Mouse (Mus musculus): Measurements from ENCODE around the gene Efna3. TPM values are rescaled to one million over a fixed set of nuclear protein-coding genes. Genes with fewer than 3 reads are reported as not detected.

Gene Efna3
- total RNA-seq, 2 experiments from 2014 or later = not detected

DNA sequence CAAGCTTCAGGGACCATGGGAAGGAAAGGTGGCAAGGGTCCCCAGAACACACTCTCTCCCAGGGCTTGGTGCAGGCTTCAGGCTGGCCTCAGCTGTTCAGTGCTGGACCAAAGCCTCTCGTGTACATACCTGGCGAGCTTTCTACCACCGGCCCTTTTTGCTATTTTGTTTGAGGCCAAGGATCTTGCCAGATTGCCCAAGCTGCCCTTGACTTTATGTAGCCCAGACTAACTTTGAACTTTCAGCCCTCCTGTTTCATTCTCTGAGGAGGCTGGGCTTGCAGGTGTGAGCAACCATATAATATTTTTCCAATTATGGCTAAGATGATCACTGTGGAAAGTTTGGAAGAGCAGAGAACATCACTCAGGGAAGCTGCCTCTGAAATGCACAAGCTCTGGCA lies 38.5 kb downstream of the Efna3 start:
- DNase-seq = no peak

DNA sequence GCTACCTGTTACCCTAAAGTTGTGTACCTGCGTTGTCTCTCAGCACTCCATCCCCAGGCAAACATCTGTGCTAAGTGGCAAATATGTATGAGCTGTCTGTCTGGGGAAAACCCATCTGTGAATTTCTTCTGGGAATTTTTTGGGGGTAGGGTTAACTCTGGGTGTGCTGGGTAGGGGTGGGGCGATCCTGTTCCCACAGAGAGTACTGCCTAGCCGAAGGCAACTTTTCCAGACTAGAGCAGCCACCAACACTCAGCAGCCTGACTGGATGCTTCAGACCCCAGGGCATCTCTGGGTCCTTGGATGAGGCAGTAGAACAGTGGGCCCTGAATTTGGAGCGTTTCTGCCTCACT lies 40.5 kb downstream of the Efna3 start:
- no peak for DNase-seq

DNA sequence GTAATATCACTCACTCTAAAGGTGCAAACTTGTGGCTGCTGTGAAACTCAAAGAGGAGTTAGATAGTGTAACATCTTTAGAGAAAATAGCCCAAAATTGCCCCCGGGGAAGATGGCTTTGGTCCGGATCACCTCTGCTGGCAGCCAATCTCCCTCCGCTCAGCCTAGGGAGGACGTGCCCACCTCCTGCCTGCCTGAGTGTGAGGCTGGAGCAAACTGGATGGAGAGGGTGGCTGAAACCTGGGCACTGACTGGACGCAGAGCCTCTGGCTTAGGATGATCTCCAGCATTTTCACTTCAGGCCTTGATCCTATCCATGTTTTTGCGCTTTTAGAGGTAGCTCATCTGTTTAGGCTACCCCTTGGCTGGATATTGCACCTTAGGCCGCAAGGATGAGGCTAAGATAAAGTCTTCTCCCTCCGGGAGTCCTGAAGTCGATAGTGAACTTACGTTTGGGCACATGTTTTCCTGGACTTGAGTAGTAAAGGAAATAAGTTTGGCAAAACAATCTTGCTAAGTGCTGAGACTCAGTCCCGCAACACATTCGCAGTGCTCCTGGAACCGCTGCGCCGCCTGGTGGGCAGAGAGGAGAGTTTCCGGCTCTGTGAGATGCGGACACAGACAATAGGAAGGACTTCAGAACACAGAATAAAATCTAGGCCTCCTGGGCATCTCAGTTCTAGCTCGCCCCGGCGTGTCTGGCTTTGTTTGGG lies 41.0 kb downstream of the Efna3 start:
- DNase-seq = peak; percentile 88

DNA sequence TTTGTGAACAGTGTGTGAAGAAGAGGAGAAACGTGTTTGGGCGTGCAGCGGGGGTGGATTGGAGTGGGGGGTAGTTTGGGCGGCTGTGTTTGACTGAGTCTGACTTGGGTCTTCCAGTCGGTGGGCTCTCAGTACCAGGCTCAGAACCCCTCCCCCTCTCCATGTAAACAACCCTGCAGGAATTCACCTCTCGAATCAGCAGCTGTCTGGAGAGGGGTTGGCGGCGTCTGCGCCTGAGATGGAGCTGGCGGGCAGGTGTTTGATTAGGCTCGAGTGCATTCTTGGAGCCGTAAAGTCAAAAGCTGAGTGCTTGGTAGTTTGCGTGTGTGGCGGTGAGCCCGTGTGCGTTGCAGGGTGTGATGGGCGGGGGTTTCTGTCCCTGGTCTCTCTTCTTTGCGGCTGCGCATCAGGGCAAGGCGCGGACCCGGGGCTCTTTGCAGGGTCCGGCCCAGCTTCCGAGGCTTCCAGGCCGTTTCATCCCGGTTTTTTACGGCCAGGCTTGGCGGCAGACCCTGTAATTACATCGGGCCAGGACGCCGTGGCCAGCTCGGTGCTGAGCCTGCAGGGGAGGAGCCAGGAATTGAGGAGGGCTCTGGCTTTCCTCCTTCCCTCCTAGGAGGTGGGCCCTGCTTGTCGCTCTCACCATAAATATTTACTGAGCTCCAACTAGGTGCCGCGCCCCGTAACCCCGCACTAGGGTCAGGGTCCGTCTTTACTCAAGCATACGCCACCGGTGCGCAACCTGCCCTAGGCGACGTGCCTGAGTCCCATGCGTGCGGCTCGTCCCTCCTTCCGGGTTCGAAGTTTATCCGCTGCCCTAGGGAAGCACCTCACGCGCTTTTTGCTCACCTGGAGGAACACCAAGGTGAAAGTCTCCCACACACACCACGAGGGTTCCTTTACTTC lies 41.9 kb downstream of the Efna3 start, which contains the start of gene Efna1:
Efna1 (minus strand) TSS at position 537 of the 906 bp plus-strand sequence.
- peak; percentile 46 for DNase-seq

DNA sequence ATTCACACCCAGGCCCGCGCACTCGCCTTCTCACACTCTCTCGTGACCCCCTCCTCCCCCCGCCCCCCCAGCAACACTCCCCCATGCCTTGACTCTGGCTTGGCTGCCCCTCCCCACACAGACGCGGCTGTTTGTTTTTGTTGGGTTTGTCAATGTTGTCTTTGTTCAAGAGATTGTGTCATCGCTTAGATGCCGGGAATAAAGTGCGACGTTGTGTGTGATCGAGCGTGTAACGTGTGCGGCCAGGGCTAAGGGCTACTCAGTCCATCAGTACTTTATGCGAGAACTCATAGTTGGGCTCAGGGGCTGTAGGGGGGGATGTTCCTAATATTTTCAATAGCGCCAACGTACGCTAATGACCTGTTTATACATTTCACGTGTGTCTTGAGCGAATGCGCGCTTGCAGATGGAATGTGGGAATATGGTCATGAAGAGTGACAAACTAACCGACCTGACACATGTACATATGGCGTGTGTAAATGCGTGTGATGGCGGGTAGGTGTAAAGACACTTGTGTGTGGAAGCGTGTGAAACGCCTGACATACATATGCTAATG lies 42.6 kb downstream of the Efna3 start:
- DNase-seq = no peak

DNA sequence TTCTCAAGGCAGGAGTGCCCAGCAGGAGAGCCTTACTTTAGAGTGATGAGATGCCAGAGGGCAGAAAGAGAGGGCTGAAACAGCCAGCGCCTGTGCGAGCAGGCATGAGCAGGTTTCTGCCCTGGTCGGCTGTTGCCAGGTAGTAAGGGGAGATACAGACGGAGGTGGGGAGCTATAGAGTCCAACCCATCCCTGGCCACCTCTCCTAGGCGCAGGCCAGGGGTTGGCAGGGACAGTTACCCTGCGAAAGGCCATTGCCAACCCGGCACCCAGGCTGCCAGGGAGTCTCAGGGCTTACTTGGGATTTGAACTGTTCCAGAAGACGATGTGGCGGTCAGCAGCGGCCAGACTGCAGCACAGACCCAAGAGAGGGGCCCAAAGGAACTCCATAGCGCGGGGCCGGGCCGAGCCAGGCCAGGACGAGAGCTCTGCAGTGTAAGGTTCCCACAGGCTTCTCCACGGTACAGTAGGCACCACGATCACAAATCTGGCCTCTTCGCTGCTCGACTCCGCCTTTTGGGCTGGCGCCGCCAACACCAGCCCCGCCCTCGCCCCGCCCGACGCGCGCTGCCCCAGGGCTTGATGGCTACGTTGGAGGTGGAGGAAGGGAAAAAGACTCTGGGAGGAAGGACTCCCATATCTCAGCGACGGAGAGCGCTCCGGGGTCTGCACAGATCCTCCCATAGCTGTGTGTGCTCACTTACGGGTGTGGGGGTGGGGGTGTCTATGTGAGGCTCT lies 43.4 kb downstream of the Efna3 start:
- DNase-seq = peak; percentile 82

DNA sequence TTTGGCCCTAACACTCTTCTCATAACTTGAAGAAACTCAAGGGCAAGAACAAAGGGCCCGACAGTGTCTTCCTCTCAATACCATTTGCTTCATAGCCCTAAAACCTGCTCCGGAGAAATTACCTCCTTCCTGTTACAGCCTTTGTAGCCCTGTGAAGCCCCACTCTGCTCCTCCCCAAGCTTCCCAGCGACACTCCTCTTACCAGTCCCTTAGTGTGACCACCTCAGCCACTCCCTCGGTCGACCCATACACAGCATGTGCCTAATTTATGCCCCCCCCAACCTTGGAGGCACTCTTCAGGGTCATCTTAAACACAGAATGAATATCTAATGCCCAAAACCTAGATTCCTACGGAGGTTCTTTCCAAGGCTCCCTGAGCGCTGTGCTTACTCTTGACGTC lies 44.1 kb downstream of the Efna3 start:
- no peak for DNase-seq

DNA sequence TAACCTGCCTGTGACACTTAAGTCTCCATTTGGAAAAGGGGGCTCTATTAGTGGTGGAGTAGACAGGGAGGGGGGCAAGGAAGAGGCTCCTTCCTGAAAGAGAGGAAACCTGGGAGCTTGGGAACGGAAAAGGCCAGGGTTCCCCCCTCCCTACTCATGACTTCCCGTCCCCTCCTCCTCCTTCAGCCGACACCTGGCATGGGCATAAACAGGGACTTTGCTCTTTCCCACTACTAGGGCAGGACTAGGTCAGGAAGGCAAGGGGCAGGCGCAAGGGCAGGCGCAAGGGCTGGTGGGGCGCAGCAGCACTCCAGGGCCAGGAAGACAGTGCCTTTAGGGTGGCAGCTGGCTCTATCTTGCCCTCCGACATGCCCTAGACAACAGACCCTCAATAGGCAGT lies 44.7 kb downstream of the Efna3 start:
- no peak for DNase-seq

DNA sequence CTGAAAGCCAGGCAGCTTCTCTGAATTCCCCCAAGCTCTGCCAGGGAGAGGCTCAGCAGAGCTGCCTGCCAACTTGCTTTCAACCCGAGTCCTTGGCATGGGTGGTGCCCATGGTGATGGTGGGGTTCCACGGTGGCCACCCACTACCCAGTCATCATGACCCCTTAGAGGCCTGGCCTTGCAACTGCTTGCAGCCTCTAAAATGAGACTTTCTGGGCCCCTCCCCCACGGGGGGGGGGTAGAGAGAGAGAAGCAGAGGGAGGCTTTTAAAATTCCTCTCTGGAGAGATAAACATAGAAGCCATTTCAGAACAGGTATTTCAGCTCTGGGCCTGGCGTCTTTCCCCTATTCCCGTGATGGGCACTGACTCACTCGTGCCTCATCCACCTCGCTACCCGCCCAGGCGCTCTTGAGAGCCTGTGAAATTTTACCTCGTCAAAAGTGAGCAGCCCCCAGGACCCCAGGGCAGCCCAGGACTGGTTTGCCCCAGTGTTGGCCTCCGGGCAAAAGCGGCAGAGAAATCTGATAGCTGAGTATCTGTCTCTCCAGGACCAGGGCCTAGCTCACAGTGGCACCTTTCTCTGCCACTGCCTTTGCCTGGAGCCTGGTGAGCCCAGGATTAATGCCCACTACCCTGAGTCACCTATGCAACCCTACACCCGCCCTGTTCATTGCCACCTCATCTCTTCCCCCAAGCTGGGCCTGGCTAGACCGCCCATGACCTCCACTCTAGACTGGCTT lies 45.3 kb downstream of the Efna3 start:
- DNase-seq = no peak

DNA sequence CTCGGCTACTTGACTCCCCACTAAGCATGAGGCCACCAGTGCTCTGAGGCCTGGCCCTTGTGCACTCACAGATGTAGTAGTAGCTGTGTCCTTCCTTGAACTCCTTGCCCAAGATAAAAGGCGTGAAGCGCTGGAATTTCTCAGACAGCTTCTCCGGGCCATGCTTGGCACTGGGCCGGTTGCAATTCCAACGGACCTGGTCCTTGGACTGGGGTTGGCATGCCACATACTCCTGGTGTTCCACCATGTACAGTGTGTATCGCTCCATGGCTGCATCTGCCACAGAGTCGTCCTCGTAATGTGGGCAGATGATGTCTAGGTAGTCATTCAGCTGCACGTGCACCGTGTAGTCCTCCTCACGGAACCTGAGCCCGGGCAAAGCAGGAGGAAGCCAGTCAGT lies 46.7 kb downstream of the Efna3 start:
- no peak for DNase-seq

DNA sequence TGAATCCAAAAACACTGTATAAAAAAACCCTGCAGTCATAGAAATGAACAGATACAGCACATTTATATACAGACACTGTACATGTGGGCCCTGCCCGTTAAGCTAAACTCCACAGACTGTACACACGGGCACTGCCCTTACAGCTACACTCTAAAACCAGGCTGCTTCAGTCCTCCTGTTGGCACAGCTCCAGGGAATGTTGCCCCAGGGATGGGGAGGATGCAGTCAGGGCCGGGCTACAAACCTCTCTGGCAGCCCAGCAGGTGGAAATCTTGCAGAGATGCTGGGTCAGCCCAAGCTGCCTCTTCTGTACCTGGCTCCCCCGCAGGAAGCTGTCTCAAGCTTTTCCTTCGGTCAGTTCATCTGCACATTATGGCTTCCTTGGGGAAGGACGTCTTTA lies 51.0 kb downstream of the Efna3 start:
- DNase-seq = peak; percentile 29

DNA sequence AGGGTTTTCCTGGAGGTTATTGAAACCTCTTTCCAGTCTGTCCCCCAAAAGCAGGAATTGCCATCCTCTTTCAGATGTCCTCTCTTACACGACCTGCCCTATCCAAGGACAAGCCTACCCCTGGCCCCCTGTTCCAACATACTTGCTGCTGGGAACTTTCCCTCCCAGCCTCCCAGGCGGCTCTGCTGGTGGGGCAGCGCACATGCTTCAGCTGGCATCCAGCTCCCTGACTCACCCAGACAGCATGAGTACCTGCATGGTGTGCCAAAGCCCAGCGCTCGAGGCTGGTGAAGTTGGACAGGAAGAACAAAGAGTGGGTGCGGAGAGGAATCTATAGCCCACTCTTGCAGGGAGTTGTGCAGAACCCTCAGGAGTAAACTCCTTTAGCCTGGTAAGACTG lies 51.9 kb downstream of the Efna3 start:
- DNase-seq = peak; percentile 41

DNA sequence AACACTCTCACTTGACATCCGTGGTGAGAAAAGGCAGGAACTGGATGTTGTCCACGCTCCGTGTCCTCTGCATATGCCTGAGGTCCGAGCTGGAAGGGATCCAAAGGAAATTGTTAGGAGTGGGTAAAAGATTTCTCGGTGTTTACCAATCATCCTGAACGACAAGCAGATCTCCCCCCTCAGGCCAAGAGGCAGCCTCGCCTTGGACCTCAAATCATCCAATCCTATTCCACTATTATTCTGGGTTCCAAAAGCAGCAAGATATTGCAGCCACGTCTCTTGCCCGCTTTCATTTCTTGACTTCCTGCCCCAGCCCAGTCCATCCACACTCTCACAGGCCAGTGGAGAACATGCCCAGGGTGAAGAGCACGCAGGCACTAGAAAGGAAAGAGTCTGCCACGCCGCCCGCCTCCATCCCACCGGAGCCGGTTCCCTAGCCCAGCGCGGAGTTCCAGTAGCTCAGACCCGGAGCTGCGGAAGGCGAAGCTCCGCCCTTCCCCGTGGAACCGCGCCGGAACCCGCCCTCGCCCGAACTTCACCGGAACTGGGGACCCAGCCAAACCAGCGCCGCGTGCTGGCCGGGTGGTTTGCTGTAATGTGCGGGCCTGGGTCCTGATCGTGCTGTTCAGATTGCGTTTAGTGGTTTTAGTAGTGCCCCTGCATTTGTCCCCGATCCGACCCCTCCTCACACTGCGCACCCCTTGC lies 52.6 kb downstream of the Efna3 start, which contains the start of gene Slc50a1:
Slc50a1 (minus strand) TSS at position 520 of the 705 bp plus-strand sequence.
- peak; percentile 94 for DNase-seq

DNA sequence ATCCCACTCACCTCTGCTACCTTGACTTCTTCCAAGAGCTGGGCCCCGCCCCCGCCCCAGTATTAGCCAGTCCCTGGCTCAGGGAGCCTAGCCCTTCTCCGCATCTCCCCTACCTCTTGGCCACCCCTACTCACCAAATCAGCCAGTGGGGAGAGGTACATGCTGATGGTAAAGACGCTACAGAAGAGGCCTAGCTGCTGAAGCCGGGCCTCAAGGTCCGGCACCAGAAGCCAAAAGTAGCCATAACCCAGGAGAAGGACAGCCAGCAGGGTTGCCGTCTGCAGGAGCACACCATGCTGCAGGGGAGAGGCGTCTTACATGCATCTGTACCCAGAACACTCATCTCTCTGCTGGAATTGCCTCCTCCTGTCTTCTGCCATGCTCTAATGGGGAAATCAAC lies 53.8 kb downstream of the Efna3 start:
- DNase-seq = no peak

DNA sequence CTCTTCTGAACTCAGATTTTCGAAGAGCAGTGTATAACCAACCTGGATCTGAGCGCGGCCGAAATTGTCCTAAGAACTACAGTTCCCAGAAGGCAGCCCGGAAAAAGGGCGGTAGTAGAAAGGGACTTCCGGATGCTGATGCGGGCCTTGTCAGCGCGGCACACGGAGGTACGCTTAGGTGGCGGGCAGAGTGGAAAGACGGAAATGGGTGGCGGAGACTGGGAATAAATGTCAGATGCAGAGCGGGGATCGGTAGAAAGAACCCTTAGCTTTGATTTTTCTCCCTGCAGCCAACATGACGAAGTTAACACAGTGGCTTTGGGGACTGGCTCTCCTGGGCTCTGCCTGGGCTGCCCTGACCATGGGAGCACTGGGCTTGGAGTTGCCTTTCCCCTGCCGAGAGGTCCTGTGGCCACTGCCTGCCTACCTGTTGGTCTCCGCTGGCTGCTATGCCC lies 56.3 kb downstream of the Efna3 start:
- peak; percentile 67 for DNase-seq

Other genes with a start within 250 kb of the Efna3 start
- 1 to 10 TPM; 9.7 to 9.9 TPM for gene Rusc1, start 229.7 kb downstream of the Efna3 start, total RNA-seq (2021)
- gene Gm43738, start 221.9 kb downstream of the Efna3 start, total RNA-seq (2021) = not detected
- gene Fdps, start 221.0 kb downstream of the Efna3 start, total RNA-seq (2021) = 10 to 100 TPM; 33.7 to 35.5 TPM
- gene Pklr, start 186.8 kb downstream of the Efna3 start, total RNA-seq (2021) = under 1 TPM in 1 of 2 experiments, not detected in 1; 0.41 TPM
- gene Hcn3, start 162.8 kb downstream of the Efna3 start, total RNA-seq (2021) = 1 to 10 TPM in 1 of 2 experiments, under 1 TPM in 1; 0.12 to 1.1 TPM
- gene Clk2, start 158.2 kb downstream of the Efna3 start, total RNA-seq (2021) = 10 to 100 TPM; 21.5 to 32.6 TPM
- 10 to 100 TPM; 36.7 to 40.0 TPM for gene Scamp3, start 145.5 kb downstream of the Efna3 start, total RNA-seq (2021)
- 10 to 100 TPM; 11.1 to 12.9 TPM for gene Fam189b, start 139.8 kb downstream of the Efna3 start, total RNA-seq (2021)
- 10 to 100 TPM; 20.6 to 24.5 TPM for gene Gba, start 120.0 kb downstream of the Efna3 start, total RNA-seq (2021)
- gene Thbs3, start 107.8 kb downstream of the Efna3 start, total RNA-seq (2021) = 10 to 100 TPM; 46.2 to 61.5 TPM
- 10 to 100 TPM; 55.2 to 57.3 TPM for gene Mtx1, start 95.9 kb downstream of the Efna3 start, total RNA-seq (2021)
- under 1 TPM; 0.16 to 0.63 TPM for gene Muc1, start 93.9 kb downstream of the Efna3 start, total RNA-seq (2021)
- gene Krtcap2, start 77.0 kb downstream of the Efna3 start, total RNA-seq (2021) = 10 to 100 TPM; 78.1 to 93.1 TPM
- gene Trim46, start 76.7 kb downstream of the Efna3 start, total RNA-seq (2021) = under 1 TPM; 0.70 to 0.86 TPM
- 10 to 100 TPM; 47.4 to 54.9 TPM for gene Dpm3, start 63.6 kb downstream of the Efna3 start, total RNA-seq (2021)
- 10 to 100 TPM; 19.0 to 28.7 TPM for gene Slc50a1, start 52.4 kb downstream of the Efna3 start, total RNA-seq (2021)
- gene Efna1, start 41.8 kb downstream of the Efna3 start, total RNA-seq (2021) = 10 to 100 TPM; 21.1 to 26.3 TPM
- gene Efna4, start 15.1 kb upstream of the Efna3 start, total RNA-seq (2021) = 1 to 10 TPM in 1 of 2 experiments, under 1 TPM in 1; 0.82 to 1.9 TPM
- 10 to 100 TPM; 32.6 to 48.1 TPM for gene Adam15, start 27.0 kb upstream of the Efna3 start, total RNA-seq (2021)
- not detected for gene Dcst2, start 39.0 kb upstream of the Efna3 start, total RNA-seq (2021)
- under 1 TPM; 0.12 to 0.14 TPM for gene Dcst1, start 42.3 kb upstream of the Efna3 start, total RNA-seq (2021)
- 10 to 100 TPM; 19.1 to 21.8 TPM for gene Zbtb7b, start 71.8 kb upstream of the Efna3 start, total RNA-seq (2021)
- under 1 TPM; 0.59 to 0.73 TPM for gene Lenep, start 79.8 kb upstream of the Efna3 start, total RNA-seq (2021)
- 10 to 100 TPM; 25.8 to 29.5 TPM for gene Flad1, start 88.9 kb upstream of the Efna3 start, total RNA-seq (2021)
- gene Cks1b, start 95.4 kb upstream of the Efna3 start, total RNA-seq (2021) = 10 to 100 TPM; 19.7 to 22.3 TPM
- gene Shc1, start 95.5 kb upstream of the Efna3 start, total RNA-seq (2021) = 10 to 100 TPM; 50.0 to 57.8 TPM
- gene Pygo2, start 107.2 kb upstream of the Efna3 start, total RNA-seq (2021) = 10 to 100 TPM; 15.9 to 22.2 TPM
- 100 to 1,000 TPM; 155 to 167 TPM for gene Pbxip1, start 113.7 kb upstream of the Efna3 start, total RNA-seq (2021)
- 1 to 10 TPM; 9.8 to 9.9 TPM for gene Pmvk, start 131.6 kb upstream of the Efna3 start, total RNA-seq (2021)
- gene Kcnn3, start 197.2 kb upstream of the Efna3 start, total RNA-seq (2021) = 10 to 100 TPM in 1 of 2 experiments, 1 to 10 TPM in 1; 6.9 to 11.9 TPM

All from gastrocnemius, postnatal 10 days (tissue).